ENCODE assay signal across 13 mouse cellular contexts in genomic region chr5:111151882-111152759, GRCm38 (mm10).
DNase-seq lines count a peak whose midpoint lies in the region; ATAC-seq lines count a peak whose summit lies in the region.
"Had no signal": no experiment of that assay in that cellular context is flagged by ENCODE, and none has a peak within 500 bp of the region (broad histone marks: within the 10 kb centered on the region; RNA-seq: fewer than 3 reads in every experiment).

No protein-coding gene starts in this region.

- H3K4me2 ChIP-seq in forebrain, embryonic 12.5 days, result no peak overlapping the region
- no peak overlapping the region for H3K4me2 ChIP-seq in forebrain, embryonic 16.5 days (ENCODE audit: low read length)
- peak overlapping the region; percentile 23 for H3K4me2 ChIP-seq in kidney, embryonic 16.5 days (replicated peaks; ENCODE audit: low read depth, low read length)
- no peak overlapping the region for H3K4me2 ChIP-seq in midbrain, embryonic 14.5 days (ENCODE audit: low read length)
- H3K4me2 ChIP-seq: stomach, embryonic 15.5 days had no signal

- 60% methylated on average over 19 of the region's 19 CpGs for WGBS in forebrain, embryonic 12.5 days
- 61% methylated on average over 19 of the region's 19 CpGs for WGBS in forebrain, embryonic 16.5 days
- WGBS in kidney, embryonic 16.5 days, result 13% methylated on average over 19 of the region's 19 CpGs
- 38% methylated on average over 19 of the region's 19 CpGs for whole genome bisulfite sequencing in midbrain, embryonic 14.5 days

- H3K4me3 ChIP-seq in forebrain, embryonic 12.5 days (replicated peaks), result no peak overlapping the region
- no peak overlapping the region for H3K4me3 ChIP-seq in forebrain, embryonic 16.5 days (replicated peaks; ENCODE audit: low read length)
- no peak overlapping the region for H3K4me3 ChIP-seq in kidney, embryonic 16.5 days (ENCODE audit: low read length)
- no peak overlapping the region for H3K4me3 ChIP-seq in midbrain, embryonic 14.5 days (replicated peaks; ENCODE audit: low read depth, low read length)
- H3K4me3 ChIP-seq: stomach, embryonic 15.5 days had no signal

- H3K9me3 ChIP-seq in forebrain, embryonic 12.5 days, result no peaks in the 10 kb centered on the region
- no peaks in the 10 kb centered on the region for H3K9me3 ChIP-seq in forebrain, embryonic 16.5 days (ENCODE audit: control insufficient read depth, low read length)
- H3K9me3 ChIP-seq in kidney, embryonic 16.5 days (ENCODE audit: low read length), result no peaks in the 10 kb centered on the region
- H3K9me3 ChIP-seq in midbrain, embryonic 14.5 days (ENCODE audit: control insufficient read depth, low read length), result no peaks in the 10 kb centered on the region
- H3K9me3 ChIP-seq: stomach, embryonic 15.5 days had no signal

- H3K36me3 ChIP-seq in forebrain, embryonic 12.5 days (replicated peaks), result no peaks in the 10 kb centered on the region
- no peaks in the 10 kb centered on the region for H3K36me3 ChIP-seq in forebrain, embryonic 16.5 days (ENCODE audit: control insufficient read depth, insufficient read depth)
- H3K36me3 ChIP-seq in kidney, embryonic 16.5 days (ENCODE audit: insufficient read depth, low read length), result no peaks in the 10 kb centered on the region
- no peaks in the 10 kb centered on the region for H3K36me3 ChIP-seq in midbrain, embryonic 14.5 days (ENCODE audit: control insufficient read depth, insufficient read depth, low read length)
- H3K36me3 ChIP-seq: stomach, embryonic 15.5 days had no signal

- 0 out of 2 replicates have a peak overlapping the region, but pooled peaks have one; percentile 13 for H3K27ac ChIP-seq in forebrain, embryonic 12.5 days
- no peak overlapping the region for H3K27ac ChIP-seq in forebrain, embryonic 16.5 days (ENCODE audit: low read length)
- H3K27ac ChIP-seq in kidney, embryonic 16.5 days (ENCODE audit: low read length), result peak overlapping the region; percentile 83
- H3K27ac ChIP-seq in midbrain, embryonic 14.5 days (replicated peaks; ENCODE audit: low read depth, low read length), result 0 out of 2 replicates have a peak overlapping the region, but pooled peaks have one; percentile 32
- H3K27ac ChIP-seq: stomach, embryonic 15.5 days had no signal

- no peak for ATAC-seq in forebrain, embryonic 12.5 days (ENCODE audit: low FRiP score)
- ATAC-seq in forebrain, embryonic 16.5 days, result no peak
- peak; percentile 53; the same call in 1 of the 2 replicates for ATAC-seq in kidney, embryonic 16.5 days (ENCODE audit: low FRiP score, low TSS enrichment)
- ATAC-seq in midbrain, embryonic 14.5 days (ENCODE audit: low FRiP score, low TSS enrichment), result no peak

- peak; percentile 64 for DNase-seq in embryo, embryonic 9.5 days (ENCODE audit: extremely low spot score)
- no peak for DNase-seq in midbrain, embryonic 14.5 days
- no peak for DNase-seq in urinary bladder, postnatal 36 days (ENCODE audit: low spot score in 2 of 2)
- no peak for DNase-seq in heart, adult 18-20 months
- DNase-seq in spleen, postnatal 14 days (ENCODE audit: low spot score in 2 of 2), result no peak
- DNase-seq: gastrocnemius, postnatal 25 days; heart, postnatal 14 days; lung, postnatal 14 days; right cerebral cortex, adult 18-20 months had no signal

- H3K9ac ChIP-seq in forebrain, embryonic 12.5 days, result no peak overlapping the region
- no peak overlapping the region for H3K9ac ChIP-seq in forebrain, embryonic 16.5 days (replicated peaks; ENCODE audit: low read depth, low read length)
- H3K9ac ChIP-seq in kidney, embryonic 16.5 days (replicated peaks; ENCODE audit: low read length), result peak overlapping the region; percentile 38; the same call in 1 of the 2 replicates
- H3K9ac ChIP-seq in midbrain, embryonic 14.5 days (replicated peaks; ENCODE audit: low read length), result no peak overlapping the region
- H3K9ac ChIP-seq: stomach, embryonic 15.5 days had no signal

- peaks cover 46% of the 10 kb centered on the region for H3K4me1 ChIP-seq in forebrain, embryonic 12.5 days
- H3K4me1 ChIP-seq in forebrain, embryonic 16.5 days (replicated peaks; ENCODE audit: control insufficient read depth, insufficient read depth, low read length), result peaks cover 26% of the 10 kb centered on the region
- peaks cover 42% of the 10 kb centered on the region for H3K4me1 ChIP-seq in kidney, embryonic 16.5 days (ENCODE audit: insufficient read depth, low read length)
- H3K4me1 ChIP-seq in midbrain, embryonic 14.5 days (ENCODE audit: control insufficient read depth, insufficient read depth, low read length), result peaks cover 42% of the 10 kb centered on the region

- H3K27me3 ChIP-seq in forebrain, embryonic 12.5 days, result no peaks in the 10 kb centered on the region
- no peaks in the 10 kb centered on the region for H3K27me3 ChIP-seq in forebrain, embryonic 16.5 days (replicated peaks; ENCODE audit: control insufficient read depth, insufficient read depth, low read length)
- H3K27me3 ChIP-seq in kidney, embryonic 16.5 days (ENCODE audit: insufficient read depth, low read length), result no peaks in the 10 kb centered on the region
- no peaks in the 10 kb centered on the region for H3K27me3 ChIP-seq in midbrain, embryonic 14.5 days (ENCODE audit: control insufficient read depth, insufficient read depth, low read length)
- H3K27me3 ChIP-seq: stomach, embryonic 15.5 days had no signal
